Mouse (Mus musculus): ENCODE results near the gene Smco2.

DNA sequence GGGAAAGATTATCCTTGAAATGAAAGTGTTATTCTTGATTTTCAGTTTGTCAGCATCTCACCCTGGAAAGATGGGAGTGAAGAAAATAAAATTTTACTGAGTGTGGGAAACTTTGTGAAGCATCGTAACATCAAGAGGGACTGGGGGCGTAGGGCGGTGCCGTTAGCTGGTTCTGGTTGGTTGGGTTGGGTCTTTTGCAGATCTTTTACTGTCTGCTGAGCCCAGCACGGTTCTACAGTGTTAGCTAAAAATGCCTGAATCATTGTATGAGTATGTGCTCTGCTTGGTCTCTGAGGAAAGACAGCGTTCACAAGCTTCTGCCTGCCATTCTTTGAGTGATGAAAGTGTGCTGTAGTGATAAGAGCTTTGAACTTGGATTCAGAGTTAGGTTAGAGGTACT, 24.5 kb downstream of the Smco2 start:
- TF ChIP-seq POLR2A (IDR thresholded peaks at IDR 0.05; ENCODE audit: control insufficient read depth in 1 of 2, insufficient read depth in 1 of 2, low read depth in 1 of 2, low read length in 2 of 2, poor library complexity in 1 of 2), result no peak
- no peak for TF ChIP-seq NELFE (IDR thresholded peaks at IDR 0.05; ENCODE audit: low read depth, low read length)
- TF ChIP-seq CHD1 (IDR thresholded peaks at IDR 0.05; ENCODE audit: low read depth, low read length), result no peak
- no peak for TF ChIP-seq EP300 (IDR thresholded peaks at IDR 0.05; ENCODE audit: low read depth in 1 of 2, low read length in 2 of 2)
- no peak for TF ChIP-seq MAZ (IDR thresholded peaks at IDR 0.05; ENCODE audit: low read depth, low read length)
- TF ChIP-seq UBTF (IDR thresholded peaks at IDR 0.05; ENCODE audit: borderline replicate concordance, insufficient read depth, low read depth, low read length), result no peak
- no peak for TF ChIP-seq GATA1 (IDR thresholded peaks at IDR 0.05; ENCODE audit: low read depth, low read length)
- TF ChIP-seq RCOR1 (IDR thresholded peaks at IDR 0.05; ENCODE audit: low read depth, low read length), result no peak
- TF ChIP-seq MAX (IDR thresholded peaks at IDR 0.05; ENCODE audit: low read length), result no peak
- TF ChIP-seq ELF1 (IDR thresholded peaks at IDR 0.05; ENCODE audit: low read depth, low read length), result no peak
